Mouse (Mus musculus) thymus, adult 2 months (tissue): ENCODE data around the gene Tnfsf18.

Experiments used
- CTCF ChIP-seq: fragments of 200-500 bp; IDR thresholded peaks from 2 replicates; pipeline ENCODE4 v1.5.1; 2012; ENCODE audit warnings: mild to moderate bottlenecking, control low read depth, low read length, moderate library complexity, borderline replicate concordance; ENCODE audit not compliant: control insufficient read depth, poor library complexity, insufficient read depth; ENCODE audit errors: extremely low read depth
- POLR2A ChIP-seq: fragments of 200-500 bp; IDR thresholded peaks from 2 replicates; pipeline ENCODE4 v1.6.1; 2012; ENCODE audit warnings: mild to moderate bottlenecking, low read length, control low read depth, moderate library complexity; ENCODE audit not compliant: control insufficient read depth, poor library complexity, insufficient read depth; ENCODE audit errors: extremely low read depth

- TF ChIP-seq CTCF (no peak), POLR2A (no peak)
These were observed 22.9 kb downstream of the Tnfsf18 start for GRCm38 (mm10) chr1:161517355-161517754.
